Mouse (Mus musculus) neutrophil, adult 5-6 weeks (primary cell): ENCODE measurements around the gene Lingo1. TPM values are rescaled to one million over a fixed set of nuclear protein-coding genes. Genes with fewer than 3 reads are reported as not detected.

Source experiments
- ATAC-seq: fragments of 151-379, 151-347 bp; 2 replicates; pipeline ENCODE4 v1.8.0; 2017; ENCODE audit warnings: mild to moderate bottlenecking, moderate TSS enrichment; ENCODE audit not compliant: insufficient number of reproducible peaks, poor library complexity, low FRiP score, severe bottlenecking; ENCODE audit errors: extremely low read depth
- total RNA-seq: library from RNA; stranded (forward); fragments of 200-1000 nt; gene quantifications from 2 replicates; pipeline ENCODE4 v1.2.3, GENCODE M21; 2017

The Lingo1 gene
- total RNA-seq, 1 experiment from 2014 or later: not detected

DNA sequence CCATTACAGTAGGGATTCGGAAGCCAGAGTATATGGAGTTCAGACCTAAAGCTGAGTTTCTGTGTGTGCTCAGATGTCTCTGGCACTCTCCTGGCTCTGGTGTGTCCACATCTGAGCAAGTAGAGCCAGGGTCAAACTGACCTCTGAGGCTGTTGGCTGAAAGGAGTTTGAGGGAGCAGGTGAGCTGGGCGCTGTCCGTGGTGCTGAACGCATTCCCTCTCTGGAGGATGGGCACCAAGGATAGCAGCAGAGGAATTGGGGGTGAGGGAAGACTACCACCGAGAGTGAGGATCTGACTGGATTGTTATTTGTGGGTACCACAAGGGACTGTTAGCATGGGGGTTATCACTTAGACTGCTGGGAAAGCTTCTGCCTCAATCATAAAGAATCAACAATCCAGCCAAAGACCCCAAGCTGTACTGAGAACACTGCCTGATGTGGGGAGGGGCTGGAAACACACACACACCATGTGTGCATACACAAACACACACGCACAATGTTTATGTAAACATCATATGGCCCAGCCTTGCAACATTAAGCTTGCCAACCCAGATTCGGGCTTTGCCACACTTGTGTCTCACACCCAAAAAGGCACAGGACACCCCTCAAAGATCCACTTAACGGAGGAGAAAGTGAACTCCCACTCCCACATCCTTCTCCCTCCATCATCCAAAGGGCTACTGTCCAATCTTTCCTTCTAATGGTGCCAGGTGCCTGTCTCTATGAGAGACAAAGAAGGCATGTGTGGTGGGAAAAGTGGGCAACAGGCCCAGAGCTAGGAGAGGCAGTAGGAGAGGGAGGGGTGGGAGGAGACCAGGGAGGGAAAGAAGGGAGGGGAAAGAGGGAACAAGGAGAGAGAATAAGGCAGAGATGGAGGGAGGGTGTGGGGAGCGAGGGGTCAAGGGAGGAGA is 57.8 kb downstream of the Lingo1 start:
- ATAC-seq: no peak

GRCm38 (mm10) chr9:56734398-56734797 is 61.9 kb downstream of the Lingo1 start:
- ATAC-seq: no peak

DNA sequence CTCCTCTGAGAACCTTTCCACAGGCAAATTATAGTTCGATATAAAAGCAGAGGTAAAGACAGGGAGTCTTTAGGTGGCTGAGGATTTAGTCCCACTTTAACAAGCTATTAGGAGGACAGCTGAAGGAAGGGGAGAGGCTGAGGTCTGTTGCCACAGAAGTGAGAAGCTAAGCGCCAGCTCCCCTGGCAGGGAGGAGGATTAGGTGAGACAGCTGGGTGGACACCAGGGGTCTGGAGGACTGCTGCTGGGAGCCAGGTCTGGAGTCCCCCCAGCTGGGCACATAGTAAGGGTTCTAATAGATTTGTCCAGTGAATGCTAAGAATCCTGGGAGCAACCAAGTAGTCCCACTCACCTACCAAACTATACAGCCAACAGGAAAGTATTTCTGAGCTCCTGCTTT is 65.3 kb downstream of the Lingo1 start:
- ATAC-seq: no peak

GRCm38 (mm10) chr9:56729145-56729544 is 67.1 kb downstream of the Lingo1 start:
- ATAC-seq: no peak

- no peak for ATAC-seq
Measured at GRCm38 (mm10) chr9:56727703-56728684, 68.3 kb downstream of the Lingo1 start.

DNA sequence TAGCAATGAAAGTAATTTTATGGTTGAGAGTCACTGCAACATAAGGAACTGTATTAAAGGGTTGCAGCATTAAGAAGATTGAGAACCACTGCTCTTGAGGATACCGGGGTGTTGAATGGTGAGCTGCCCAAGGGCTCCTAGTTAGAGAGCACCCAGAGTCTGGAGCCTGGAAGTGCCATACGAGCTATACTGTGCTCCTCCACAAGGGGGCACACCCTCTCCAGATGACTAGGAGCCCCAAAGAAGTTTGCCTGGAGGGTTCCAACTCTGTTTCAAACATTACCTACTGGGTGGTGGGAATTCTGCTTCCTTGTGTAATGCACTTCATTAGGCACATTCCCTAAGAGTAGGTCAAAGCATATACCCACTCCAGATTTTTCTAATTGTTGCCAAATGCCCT is 70.5 kb downstream of the Lingo1 start:
- ATAC-seq: no peak

DNA sequence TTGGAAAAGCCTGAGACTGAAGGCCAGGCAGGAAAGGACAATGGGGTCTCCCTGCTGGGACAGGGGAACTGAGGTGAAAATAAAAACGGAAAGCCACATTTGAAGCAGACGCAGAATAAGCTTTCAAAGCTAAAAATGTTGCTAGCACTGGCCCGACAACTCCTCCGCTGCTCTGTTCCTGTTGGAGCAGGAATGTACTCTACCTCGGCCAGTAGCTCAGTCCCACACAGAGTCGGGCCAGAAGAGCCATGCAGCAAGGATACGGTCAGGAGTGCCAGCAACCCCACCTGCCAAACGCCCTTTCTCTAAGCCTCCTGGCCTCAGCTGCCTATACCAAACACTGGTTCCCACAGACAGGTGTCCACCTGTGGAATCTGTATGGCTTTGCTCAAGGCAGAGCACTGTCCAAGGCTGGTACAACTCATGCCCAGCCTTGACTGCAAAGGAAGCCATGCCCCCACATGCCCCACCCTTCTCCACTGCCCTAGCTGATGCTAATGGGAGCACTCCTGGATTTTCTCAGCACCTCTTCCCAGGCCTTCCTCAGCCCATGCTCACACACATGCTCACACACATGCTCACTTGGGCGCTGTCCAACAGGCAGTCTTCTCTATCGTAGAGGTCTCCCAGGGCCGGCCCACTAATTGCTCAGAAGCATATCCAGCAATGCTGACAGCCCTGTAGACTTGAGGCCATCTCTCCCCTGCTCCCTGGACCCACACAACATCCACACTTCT is 74.0 kb downstream of the Lingo1 start:
- ATAC-seq: no peak

DNA sequence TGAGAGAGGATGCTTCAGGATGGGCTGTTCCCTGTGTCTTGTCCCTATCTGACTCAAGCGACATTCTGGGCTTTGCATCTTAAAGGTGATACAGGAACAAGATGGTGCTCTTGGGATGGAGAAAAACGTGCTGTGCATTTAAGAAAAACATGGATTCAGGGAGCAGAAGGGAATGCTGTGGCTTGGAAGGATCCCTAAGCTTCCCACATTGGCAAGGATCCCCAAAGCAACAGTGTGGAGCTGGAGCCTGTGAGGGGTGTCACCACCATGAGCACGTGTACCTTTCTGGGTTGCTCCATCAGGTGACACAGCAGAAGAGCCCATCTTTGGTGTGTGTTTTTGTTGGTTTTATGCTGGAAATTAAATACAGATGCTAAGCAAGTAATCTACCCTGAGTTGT is 77.3 kb downstream of the Lingo1 start:
- ATAC-seq: no peak

DNA sequence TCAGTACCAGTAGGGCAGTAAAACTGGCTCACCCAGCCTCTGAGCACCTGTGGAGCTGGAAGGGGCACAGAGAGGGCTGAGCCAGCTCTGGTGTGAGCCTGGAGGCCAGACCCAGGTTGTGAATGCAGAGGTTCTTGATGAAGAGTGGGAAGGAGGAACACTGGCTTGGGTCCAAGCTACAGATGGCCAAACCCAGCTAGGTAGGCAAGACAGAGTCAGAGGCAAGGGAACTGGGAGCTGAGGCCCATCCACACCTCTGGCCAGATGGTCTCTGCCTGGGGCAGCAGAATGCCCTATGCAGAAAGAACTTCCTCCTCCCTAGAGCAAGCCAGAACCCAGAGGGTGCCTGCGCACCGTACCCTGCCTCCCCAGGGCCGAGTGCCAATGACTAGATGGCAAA is 79.7 kb downstream of the Lingo1 start:
- ATAC-seq: no peak

DNA sequence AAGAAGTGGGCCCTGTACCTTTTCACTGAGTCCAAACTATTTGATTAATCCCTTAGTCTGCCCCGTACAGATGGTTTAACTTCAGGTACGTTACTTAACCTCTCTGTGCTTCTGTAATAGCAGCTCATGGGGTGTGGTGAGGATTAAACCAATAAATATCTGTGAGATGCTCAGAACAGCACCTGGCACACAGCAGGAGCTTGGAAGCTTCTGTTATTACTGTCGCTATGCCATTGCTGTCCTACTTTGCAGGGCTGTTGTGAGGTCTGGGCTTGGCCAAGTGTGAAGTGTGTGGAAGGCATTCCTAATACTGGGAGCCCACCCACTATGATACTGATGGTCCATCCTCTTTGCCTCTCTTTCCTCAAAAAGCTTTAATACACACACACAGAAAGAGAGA is 80.2 kb downstream of the Lingo1 start:
- no peak for ATAC-seq

DNA sequence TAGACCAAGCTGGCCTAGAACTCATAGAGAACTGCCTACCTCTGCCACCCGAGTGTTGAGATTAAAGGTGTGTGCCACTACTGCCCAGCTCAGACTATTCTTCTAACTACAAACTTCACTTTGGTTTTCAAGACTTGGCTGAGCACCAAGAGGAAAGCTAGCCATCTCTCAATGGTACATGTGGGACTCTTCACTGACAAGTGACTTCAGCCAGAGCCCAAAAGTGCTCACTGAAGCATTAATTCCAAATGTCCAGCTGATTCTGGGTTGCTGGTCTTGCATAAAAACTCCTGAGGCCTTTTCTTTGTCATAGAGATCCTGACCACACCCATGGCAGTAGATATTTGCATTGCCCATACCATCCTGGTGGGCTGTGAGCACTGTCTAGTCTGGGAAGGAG is 81.9 kb downstream of the Lingo1 start:
- ATAC-seq: no peak

- ATAC-seq: no peak
Measured at GRCm38 (mm10) chr9:56712667-56713369, 83.5 kb downstream of the Lingo1 start.

DNA sequence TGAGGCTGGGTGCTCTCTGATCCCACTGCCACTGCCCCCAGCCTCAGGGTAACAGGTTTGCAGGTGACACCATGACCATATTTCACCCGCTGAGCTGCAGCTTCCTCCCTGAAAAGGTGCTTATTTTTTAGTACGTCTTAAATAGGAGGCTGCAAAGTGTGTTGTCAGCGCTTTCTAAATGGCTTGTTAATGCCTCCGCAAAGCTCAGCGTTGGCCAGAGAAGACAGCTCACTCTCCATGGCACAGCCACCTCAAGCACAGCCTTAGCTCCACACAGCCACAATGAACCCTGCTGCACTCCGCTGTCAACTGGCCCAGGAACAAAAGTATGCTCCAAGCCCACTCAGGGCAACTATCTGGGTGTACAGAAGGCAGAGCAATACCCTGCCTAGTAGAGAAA is 85.3 kb downstream of the Lingo1 start:
- no peak for ATAC-seq

DNA sequence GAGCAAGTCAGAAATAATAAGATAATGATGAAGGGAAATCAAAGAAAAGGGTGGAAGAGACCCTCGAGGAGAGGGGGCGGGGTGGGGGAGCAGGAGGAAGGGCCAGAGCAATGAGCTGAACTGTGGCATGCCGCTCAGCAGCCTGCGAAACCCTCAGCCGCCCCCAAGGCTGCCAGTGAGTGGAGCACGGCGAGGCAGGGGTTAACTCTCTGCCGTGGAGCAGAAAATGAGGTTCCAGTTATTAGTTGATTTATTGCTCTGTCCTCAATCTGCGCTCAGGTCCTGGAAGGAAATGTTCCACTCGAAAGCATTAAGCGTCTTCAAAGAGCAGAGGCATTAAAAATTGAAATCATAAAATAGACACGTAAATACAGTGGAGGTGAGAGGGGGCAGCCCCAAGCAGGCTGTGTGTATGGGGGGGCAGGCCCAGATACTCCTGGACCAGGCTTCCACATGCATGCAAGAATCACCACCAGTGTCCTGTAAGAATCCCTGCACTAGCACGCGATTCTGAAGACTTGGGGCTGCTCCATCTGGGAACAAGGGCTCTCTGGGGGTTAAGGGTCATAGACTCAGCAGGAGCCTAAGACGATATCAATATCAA is 89.7 kb downstream of the Lingo1 start:
- no peak for ATAC-seq

GRCm38 (mm10) chr9:56701394-56701793 is 94.9 kb downstream of the Lingo1 start:
- ATAC-seq: no peak

DNA sequence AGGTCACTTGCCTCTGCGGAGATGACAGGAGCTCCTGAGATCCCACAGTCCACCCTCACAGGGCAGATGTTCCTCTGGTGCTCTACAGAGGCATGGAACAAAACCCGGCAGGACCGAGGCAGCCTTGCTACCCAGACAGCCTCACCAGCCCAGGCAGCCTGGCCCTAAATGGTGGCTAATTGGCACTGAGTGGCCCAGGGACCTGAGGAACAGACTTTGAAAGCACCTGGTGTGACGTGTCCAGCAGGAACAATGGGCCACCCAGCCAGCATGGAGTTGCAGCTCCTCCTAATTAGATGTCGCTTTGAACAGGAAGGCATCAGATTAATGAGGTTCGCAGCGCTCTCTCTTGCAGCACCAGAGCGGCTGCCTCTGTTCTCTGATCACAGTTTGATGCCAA is 95.4 kb downstream of the Lingo1 start:
- no peak for ATAC-seq

- no peak for ATAC-seq
Measured at GRCm38 (mm10) chr9:56698715-56699370, 97.4 kb downstream of the Lingo1 start.

DNA sequence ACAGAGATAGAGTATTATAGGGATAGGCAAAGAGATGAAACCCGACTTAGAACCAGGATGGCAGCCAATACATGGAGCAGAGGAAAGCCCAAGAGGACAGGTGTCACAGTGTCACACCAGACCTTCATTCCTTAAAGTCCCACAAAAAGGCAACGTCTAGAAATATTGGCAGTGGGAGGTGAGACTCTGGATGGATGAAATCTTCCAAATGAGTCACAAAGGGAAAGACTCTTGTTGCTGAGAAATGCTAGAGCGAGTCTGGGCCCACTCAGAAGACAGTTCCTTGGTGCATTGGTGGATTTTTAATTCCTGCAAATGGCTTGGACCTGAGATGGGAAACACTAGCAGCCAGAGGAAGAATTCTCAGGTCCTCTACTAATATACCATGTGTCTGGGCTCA is 102.2 kb downstream of the Lingo1 start:
- no peak for ATAC-seq
